Mouse (Mus musculus) liver, embryonic 16.5 days (tissue): ENCODE data around the gene Wdr26. TPM values are rescaled to one million over a fixed set of nuclear protein-coding genes. Genes with fewer than 3 reads are reported as not detected.
A peak's percentile ranks its signal among the peaks of the same experiment; 100 is the strongest.

Source experiments
- ATAC-seq: fragments of 200-750 bp; cut with Nextera tagmentation; 2 replicates; pipeline ENCODE4 v1.8.0; 2017; ENCODE audit warnings: low read depth, mild to moderate bottlenecking, moderate number of reproducible peaks, moderate library complexity
- H3K27ac ChIP-seq: fragments of 300-500 bp; sonication (generic); 2 replicates; pipeline ENCODE4 v1.5.1; 2014; ENCODE audit warnings: mild to moderate bottlenecking, low read length
- H3K27me3 ChIP-seq: fragments of 300-500 bp; sonication (generic); 2 replicates; pipeline ENCODE4 v1.6.1; 2014; ENCODE audit warnings: low read depth, low read length, mixed read lengths; ENCODE audit not compliant: control insufficient read depth, insufficient read depth
- H3K36me3 ChIP-seq: fragments of 300-500 bp; sonication (generic); 2 replicates; pipeline ENCODE4 v1.6.1; 2014; ENCODE audit warnings: mild to moderate bottlenecking; ENCODE audit not compliant: control insufficient read depth, insufficient read depth
- H3K4me1 ChIP-seq: fragments of 300-500 bp; sonication (generic); 2 replicates; pipeline ENCODE4 v1.6.1; 2014; ENCODE audit warnings: low read depth, low read length, mixed read lengths; ENCODE audit not compliant: control insufficient read depth
- H3K4me2 ChIP-seq: fragments of 300-500 bp; sonication (generic); 2 replicates; pipeline ENCODE4 v1.6.1; 2014; ENCODE audit warnings: low read depth, low read length, mixed read lengths
- H3K4me3 ChIP-seq: fragments of 300-500 bp; sonication (generic); 2 replicates; pipeline ENCODE4 v1.5.1; 2014; ENCODE audit warnings: low read depth, mild to moderate bottlenecking, low read length
- H3K9ac ChIP-seq: fragments of 300-500 bp; sonication (generic); 2 replicates; pipeline ENCODE4 v1.6.1; 2014; ENCODE audit warnings: low read depth, low read length
- H3K9me3 ChIP-seq: fragments of 300-500 bp; sonication (generic); replicated peaks from 2 replicates; pipeline ENCODE4 v1.6.1; 2016; ENCODE audit warnings: low read length; ENCODE audit not compliant: control insufficient read depth
- WGBS: fragments of 180-500 bp; shearing (Covaris S2); extraction: QIAGEN DNeasy Blood & Tissue Kit; methylation state at CpG from one replicate; pipeline ENCODE4 v1.1.7; 2014; ENCODE audit not compliant: insufficient replicate concordance; 5-methylcytosine and 5-hydroxymethylcytosine counted together
- polyA plus RNA-seq: library from polyadenylated mRNA; unstranded; fragments of >200 nt; fragmentation: Nextera tagmentation; extraction: Ambion mirVana; gene quantifications from 2 replicates; pipeline ENCODE4 v1.2.1, GENCODE M21; 2015

Wdr26 gene
- polyA plus RNA-seq, 1 experiment from 2014 or later = 46.1 TPM

DNA sequence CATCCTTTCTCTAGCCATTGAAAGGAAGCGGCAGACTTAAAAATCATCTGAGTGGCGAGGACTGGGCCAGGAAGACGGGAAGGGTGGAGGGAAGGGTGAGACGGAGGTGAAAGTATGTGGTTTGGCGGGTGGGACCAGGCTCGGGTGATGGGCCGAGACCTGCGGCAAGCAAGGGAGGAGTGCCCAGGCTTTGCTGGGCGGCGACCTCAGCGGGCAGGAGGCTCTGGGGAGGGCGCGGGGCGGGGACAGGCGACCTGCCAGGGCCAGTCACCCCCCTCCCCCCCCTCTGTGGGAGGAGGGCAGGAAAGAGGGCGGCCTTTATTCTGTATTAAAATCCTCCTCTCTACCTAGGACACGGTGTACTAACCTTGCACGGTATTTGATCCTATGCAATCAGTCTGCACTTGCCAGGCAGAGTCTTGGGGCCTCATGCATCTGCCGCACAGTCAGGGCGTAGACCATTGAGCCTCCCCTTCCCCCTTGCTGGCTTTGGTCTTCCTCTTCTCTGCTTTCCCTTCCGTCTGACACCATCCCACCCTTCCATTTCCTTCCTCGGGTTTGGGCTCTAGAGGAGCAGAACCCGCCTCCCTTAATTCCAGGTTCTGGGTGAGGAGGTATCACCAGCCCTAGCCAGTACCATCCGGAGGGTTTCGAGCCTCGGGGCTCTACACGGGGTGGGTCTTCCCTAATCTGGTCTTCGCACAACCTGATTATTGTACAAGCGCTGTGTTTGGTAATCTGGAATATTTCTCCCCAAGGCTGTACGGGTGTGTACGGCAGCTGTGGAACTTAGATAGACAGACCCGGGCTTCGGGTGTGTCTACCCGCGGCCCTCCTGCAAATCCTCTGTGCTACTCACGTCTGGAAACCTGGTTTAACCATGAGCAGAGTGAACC is 45.1 kb upstream of the Wdr26 start:
- Histone ChIP-seq H3K4me3 (peak overlapping the region; percentile 63), H3K4me2 (peak overlapping the region; percentile 92), H3K9me3 (no peaks in the 10 kb centered on the region), H3K36me3 (no peaks in the 10 kb centered on the region), H3K27ac (peak overlapping the region; percentile 99), H3K27me3 (no peaks in the 10 kb centered on the region), H3K9ac (peak overlapping the region; percentile 88), H3K4me1 (peaks cover 77% of the 10 kb centered on the region)
- WGBS = 2% methylated on average over 35 of the region's 36 CpGs
- ATAC-seq = peak; percentile 85

GRCm38 (mm10) chr1:181255891-181256688 is 44.3 kb upstream of the Wdr26 start:
- 1% methylated on average over 20 of the region's 20 CpGs for WGBS

GRCm38 (mm10) chr1:181255450-181255849 is 43.6 kb upstream of the Wdr26 start:
- Histone ChIP-seq H3K4me2 (peak overlapping the region; percentile 92), H3K27me3 (no peaks in the 10 kb centered on the region), H3K9ac (peak overlapping the region; percentile 88), H3K9me3 (no peaks in the 10 kb centered on the region), H3K4me1 (peaks cover 65% of the 10 kb centered on the region), H3K27ac (peak overlapping the region; percentile 99), H3K4me3 (peak overlapping the region; percentile 63), H3K36me3 (no peaks in the 10 kb centered on the region)
- 58% methylated on average over 9 of the region's 9 CpGs for WGBS
- no peak for ATAC-seq

More at GRCm38 (mm10) chr1:181255891-181256688, 44.3 kb upstream of the Wdr26 start:
- H3K9me3 ChIP-seq = no peaks in the 10 kb centered on the region
- H3K4me1 ChIP-seq = peaks cover 70% of the 10 kb centered on the region
- ATAC-seq = peak; percentile 2
- peak overlapping the region; percentile 92 for H3K4me2 ChIP-seq
- H3K4me3 ChIP-seq = peak overlapping the region; percentile 63
- H3K9ac ChIP-seq = peak overlapping the region; percentile 88
- peak overlapping the region; percentile 99 for H3K27ac ChIP-seq
- H3K36me3 ChIP-seq = no peaks in the 10 kb centered on the region
- H3K27me3 ChIP-seq = no peaks in the 10 kb centered on the region

DNA sequence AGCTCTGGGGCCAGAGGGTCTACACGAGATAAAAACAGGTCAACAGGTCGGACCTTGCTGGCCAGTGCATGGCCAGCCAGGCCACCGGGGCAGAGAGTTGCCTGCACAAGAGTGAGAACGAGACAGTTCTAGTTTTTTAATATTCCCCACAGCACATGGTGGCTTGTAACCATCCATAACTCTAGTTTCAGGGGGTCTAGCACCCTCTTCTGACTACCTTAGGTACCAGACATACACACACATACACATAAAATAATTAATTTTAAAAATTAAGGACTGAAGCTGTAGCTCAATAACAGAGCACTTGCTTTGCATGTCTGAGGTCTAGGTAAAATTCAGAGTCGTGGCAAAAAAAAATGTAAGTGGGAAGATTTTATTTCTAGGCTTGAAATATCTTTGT is 39.8 kb upstream of the Wdr26 start:
- Histone ChIP-seq H3K27ac (no peak overlapping the region; the same call in 1 of the 2 replicates), H3K27me3 (no peaks in the 10 kb centered on the region), H3K9me3 (no peaks in the 10 kb centered on the region), H3K9ac (no peak overlapping the region), H3K4me2 (no peak overlapping the region), H3K4me3 (no peak overlapping the region), H3K36me3 (no peaks in the 10 kb centered on the region), H3K4me1 (peaks cover 62% of the 10 kb centered on the region)
- no peak for ATAC-seq
- WGBS = 62% methylated on average over 5 of the region's 5 CpGs

DNA sequence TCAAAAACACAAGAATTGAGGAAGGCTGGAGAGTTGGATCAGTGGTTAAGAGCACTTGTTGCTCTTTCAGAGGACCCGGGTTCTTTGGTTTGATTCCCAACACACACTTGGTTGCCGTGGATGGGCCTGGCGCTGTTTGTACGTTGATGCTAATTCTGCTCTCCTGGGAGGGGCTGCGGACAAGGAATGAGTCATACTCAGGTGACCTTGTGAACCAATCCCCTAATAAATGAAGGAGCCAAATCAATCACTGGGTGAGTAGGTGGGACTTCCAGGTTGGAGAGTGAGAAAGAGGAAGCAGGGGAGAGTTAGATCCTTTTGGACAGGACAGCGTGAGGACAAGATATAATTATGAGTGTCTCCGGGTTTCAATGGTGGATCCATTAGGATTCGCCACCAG is 39.2 kb upstream of the Wdr26 start:
- H3K4me1 ChIP-seq = peaks cover 64% of the 10 kb centered on the region
- H3K27ac ChIP-seq = no peak overlapping the region
- WGBS = 93% methylated on average over 8 of the region's 8 CpGs
- no peaks in the 10 kb centered on the region for H3K9me3 ChIP-seq
- H3K36me3 ChIP-seq = no peaks in the 10 kb centered on the region
- ATAC-seq = no peak
- H3K27me3 ChIP-seq = no peaks in the 10 kb centered on the region
- H3K4me3 ChIP-seq = no peak overlapping the region
- no peak overlapping the region for H3K4me2 ChIP-seq
- no peak overlapping the region for H3K9ac ChIP-seq

GRCm38 (mm10) chr1:181249537-181249936 is 37.7 kb upstream of the Wdr26 start:
- Histone ChIP-seq H3K4me3 (0 out of 2 replicates have a peak overlapping the region, but pooled peaks have one; percentile 2), H3K27me3 (no peaks in the 10 kb centered on the region), H3K27ac (peak overlapping the region; percentile 88), H3K9me3 (no peaks in the 10 kb centered on the region), H3K36me3 (no peaks in the 10 kb centered on the region), H3K4me2 (peak overlapping the region; percentile 37), H3K9ac (peak overlapping the region; percentile 42), H3K4me1 (peaks cover 62% of the 10 kb centered on the region)
- ATAC-seq = peak; percentile 79
- WGBS = 19% methylated on average over 6 of the region's 6 CpGs

- Histone ChIP-seq H3K27me3 (no peaks in the 10 kb centered on the region), H3K4me3 (no peak overlapping the region), H3K36me3 (no peaks in the 10 kb centered on the region), H3K27ac (peak overlapping the region; percentile 98), H3K9me3 (no peaks in the 10 kb centered on the region), H3K4me1 (peaks cover 51% of the 10 kb centered on the region), H3K4me2 (peak overlapping the region; percentile 62; the same call in 1 of the 2 replicates), H3K9ac (peak overlapping the region; percentile 65)
- whole genome bisulfite sequencing = 20% methylated on average over 3 of the region's 3 CpGs
- ATAC-seq = no peak
Observed at GRCm38 (mm10) chr1:181247175-181247574, 35.4 kb upstream of the Wdr26 start.

GRCm38 (mm10) chr1:181246487-181247138 is 34.8 kb upstream of the Wdr26 start:
- WGBS = 9% methylated on average over 7 of the region's 7 CpGs
- peaks cover 51% of the 10 kb centered on the region for H3K4me1 ChIP-seq

More at GRCm38 (mm10) chr1:181246487-181247138, 34.8 kb upstream of the Wdr26 start:
- no peaks in the 10 kb centered on the region for H3K9me3 ChIP-seq
- H3K4me3 ChIP-seq = peak overlapping the region; percentile 35
- H3K4me2 ChIP-seq = peak overlapping the region; percentile 62
- peak overlapping the region; percentile 98 for H3K27ac ChIP-seq
- ATAC-seq = peak; percentile 69
- H3K36me3 ChIP-seq = no peaks in the 10 kb centered on the region
- peak overlapping the region; percentile 65 for H3K9ac ChIP-seq
- no peaks in the 10 kb centered on the region for H3K27me3 ChIP-seq
